Mouse (Mus musculus) forelimb bud, embryonic 11.5 days (tissue): Measurements from ENCODE around the gene Chia1.
"Not testable (repeated sequence)": the region's sequence is repeated elsewhere in the genome, so short reads cannot be mapped to it uniquely, and the experiment has no call there.

Experiments used
- DNase-seq: peaks from one replicate; pipeline ENCODE4 v3.0.0-alpha.2; 2012; ENCODE audit warnings: low read depth, low spot score

The Chia1 gene

GRCm38 (mm10) chr3:106112929-106113328, at the start of gene Chia1:
Gene Chia1, plus strand, starts transcription at chr3:106113229.
- no peak for DNase-seq

GRCm38 (mm10) chr3:106067707-106068106, 45.3 kb upstream of the Chia1 start:
- not testable (repeated sequence) for DNase-seq

DNA sequence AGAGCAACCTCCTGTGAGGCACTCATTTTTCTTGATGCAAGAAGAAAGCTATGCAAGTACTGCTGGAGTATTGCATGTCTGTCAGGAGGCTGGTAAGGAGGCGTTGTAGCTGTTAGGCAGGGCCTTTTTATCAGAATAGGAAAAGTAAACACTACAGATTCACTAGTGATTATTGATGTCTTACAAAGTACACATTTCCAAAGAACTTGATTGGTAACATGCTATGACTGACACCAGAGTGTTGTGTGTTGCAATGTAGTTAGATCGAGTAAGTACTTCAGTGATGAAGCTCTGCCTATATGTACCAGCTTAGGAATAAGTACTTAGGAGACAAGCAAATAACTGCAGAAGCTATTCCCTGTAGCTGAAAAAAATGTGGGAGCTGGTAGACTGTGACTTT, 42.0 kb upstream of the Chia1 start:
- no peak for DNase-seq

DNA sequence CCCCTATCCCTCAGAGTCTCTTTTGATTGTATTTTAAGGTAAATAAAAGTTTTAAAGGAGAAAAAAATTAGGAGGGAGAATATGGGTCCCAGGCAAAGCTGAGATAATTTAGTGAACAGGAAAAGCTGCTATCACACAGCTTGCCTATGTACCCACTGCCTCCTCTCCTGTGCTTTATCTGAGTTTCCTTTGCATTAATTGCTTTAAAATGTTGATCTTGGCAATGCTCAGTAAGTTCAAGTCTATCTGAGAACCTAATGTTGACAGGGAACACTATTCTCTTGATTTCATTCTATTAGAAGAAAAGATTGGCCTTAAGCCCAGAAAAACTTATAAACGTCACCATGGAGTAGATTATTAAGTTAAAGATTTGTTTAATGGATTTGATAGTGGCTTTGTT, 38.2 kb upstream of the Chia1 start:
- DNase-seq, result no peak

DNA sequence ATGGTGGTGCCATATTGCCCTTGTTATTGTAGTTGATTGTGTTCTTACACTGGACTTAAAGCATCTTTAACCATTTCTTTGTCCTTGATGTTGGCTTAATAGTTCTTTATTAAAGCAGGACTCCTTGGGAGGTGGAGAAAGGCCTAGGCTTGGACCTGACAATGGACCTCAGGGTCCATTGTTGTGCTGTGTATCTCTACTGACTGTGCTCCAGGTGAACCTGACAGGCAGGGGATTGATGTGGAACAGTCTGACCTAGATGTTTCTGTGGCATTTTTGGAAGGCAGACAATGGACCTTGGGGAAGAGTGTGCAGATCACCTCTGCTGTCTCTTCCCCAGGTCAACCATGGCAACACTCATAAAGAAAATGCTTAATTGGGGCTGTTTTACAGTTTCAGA, 14.0 kb downstream of the Chia1 start:
- no peak for DNase-seq

GRCm38 (mm10) chr3:106128807-106129493, 15.9 kb downstream of the Chia1 start:
- DNase-seq, result no peak

GRCm38 (mm10) chr3:106131690-106132089, 18.7 kb downstream of the Chia1 start:
- DNase-seq, result no peak

DNA sequence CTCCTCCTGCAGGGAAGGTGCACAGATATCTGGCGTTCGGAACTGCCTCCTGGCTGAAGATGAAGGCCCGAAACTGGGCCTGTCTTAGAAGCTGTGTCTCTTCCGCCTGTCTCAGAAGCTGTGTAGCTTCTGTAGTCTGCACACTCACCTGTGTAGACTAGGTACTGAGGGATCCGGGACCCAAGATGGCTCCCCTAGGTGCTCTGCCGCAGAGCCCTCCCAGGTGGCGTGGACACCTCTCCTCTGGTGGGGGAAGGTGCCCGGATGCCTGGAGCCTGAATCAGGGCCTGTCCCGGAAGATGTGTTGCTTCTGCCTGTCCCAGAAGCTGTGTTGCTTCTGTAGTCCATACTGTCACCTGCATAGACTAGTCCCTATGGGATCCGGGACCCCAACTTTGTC, 31.1 kb downstream of the Chia1 start:
- DNase-seq, result no peak

DNA sequence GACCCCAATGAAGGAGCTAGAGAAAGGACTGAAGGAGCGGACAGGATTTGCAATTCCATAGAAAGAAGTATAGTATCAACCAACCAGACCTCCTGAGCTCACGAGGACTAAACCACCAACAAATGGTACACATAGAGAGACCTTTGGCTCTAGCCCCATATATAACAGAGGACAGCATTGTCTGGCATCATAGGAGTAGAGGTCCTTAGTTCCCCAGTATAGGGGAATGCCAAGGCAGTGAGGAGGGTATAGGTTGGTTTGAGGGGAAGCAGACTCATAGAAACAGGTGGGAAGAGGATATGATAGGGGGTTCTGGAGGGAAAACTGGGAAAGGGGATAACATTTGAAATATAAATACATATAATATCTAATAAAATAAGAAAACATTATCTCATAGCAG, 41.4 kb downstream of the Chia1 start:
- no peak for DNase-seq

- no peak for DNase-seq
Measured at GRCm38 (mm10) chr3:106167464-106167863, 54.4 kb downstream of the Chia1 start, which contains the start of gene Chil3. Gene Chil3, minus strand, starts transcription at chr3:106167564.

- DNase-seq, result no peak
Measured at GRCm38 (mm10) chr3:106170522-106171053, 57.6 kb downstream of the Chia1 start.

DNA sequence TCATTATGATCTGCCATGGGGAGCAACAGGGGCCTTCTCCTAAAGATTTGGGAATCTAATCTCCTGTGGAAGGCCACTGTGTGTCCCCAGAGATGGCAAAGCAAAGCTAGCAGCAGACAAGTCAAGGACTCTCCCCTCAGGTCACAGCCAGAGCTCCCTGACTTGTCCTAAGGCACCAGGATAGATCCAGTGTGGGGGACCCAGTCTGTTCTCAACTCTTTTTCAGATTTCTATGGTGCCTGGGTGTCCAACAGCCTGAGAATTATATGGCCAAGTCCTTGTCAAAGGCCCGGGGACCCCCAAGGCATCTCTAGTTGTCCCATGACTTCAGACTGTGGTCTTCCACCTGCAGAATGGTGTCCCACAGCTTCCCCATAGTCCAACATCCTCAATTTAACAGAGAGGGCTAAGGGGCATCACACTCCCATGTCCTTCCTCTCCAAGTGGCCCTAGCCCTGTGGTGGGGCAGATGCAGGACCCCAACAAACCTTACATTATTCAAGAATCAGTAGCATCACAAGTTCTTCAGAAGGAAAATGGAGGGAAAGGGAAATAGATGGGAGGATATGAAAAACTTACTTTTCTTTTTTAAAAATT, 58.2 kb downstream of the Chia1 start:
- DNase-seq, result no peak

- DNase-seq, result not testable (repeated sequence)
Measured at GRCm38 (mm10) chr3:106172506-106172905, 59.5 kb downstream of the Chia1 start.

DNA sequence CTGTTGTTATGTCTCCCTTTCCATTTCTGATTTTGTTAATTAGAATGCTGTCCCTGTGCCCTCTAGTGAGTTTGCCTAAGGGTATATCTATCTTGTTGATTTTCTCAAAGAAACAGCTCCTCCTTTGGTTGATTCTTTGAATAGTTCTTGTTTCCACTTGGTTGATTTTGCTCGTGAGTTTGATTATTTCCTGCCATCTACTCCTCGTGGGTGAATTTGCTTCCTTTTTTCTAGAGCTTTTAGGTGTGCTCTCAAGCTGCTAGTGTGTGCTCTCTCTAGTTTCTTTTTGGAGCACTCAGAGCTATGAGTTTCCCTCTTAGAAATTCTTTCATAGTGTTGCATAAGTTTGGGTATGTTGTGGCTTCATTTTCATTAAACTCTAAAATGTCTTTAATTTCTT, 61.9 kb downstream of the Chia1 start:
- DNase-seq, result not testable (repeated sequence)

DNA sequence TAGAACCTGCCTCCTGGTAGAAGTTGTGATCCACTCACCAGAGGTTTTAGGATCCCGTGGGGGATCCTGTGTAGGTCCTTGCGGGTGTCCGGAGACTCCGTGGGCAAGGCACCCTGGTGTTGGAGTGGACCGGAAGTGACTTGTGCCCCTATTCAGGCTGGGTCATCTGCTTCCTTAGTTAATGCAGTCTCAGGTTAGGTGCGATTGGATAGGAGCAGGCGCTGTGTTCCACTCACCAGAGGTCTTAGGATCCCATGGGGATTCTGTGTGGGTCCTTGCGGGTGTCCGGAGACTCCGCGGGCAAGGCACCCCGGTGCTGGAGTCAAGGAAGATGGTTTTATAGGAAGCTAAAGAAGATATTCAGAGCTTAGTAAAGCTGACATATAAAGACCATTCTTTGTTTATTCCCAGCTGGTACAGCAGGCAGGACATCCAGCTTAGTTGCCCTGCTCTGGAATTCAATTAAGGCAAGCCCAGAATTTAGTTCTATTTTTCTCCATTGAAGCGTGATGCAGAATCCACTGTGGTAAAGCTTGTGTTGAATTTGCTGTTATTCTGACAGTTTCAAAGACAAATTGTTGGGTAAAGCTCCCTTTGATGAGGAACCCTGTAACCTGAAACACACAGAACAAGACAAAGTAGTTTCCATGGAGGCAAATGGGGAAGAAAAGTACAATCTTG, 64.6 kb downstream of the Chia1 start:
- no peak for DNase-seq
